Comparison of ENCODE assay signal across 24 mouse cellular contexts in genomic region chr11:20865450-20865849, GRCm38 (mm10). TPM values are rescaled to one million over a fixed set of nuclear protein-coding genes. Genes with fewer than 3 reads are reported as not detected.
A peak's percentile ranks its signal among the peaks of the same experiment; 100 is the strongest.
DNase-seq lines count a peak whose midpoint lies in the region; ATAC-seq and TF ChIP-seq lines count a peak whose summit lies in the region.
"Had no signal": no experiment of that assay in that cellular context is flagged by ENCODE, and none has a peak within 500 bp of the region (broad histone marks: within the 10 kb centered on the region; RNA-seq: fewer than 3 reads in every experiment).

No protein-coding gene starts in this region.

- no peaks in the 10 kb centered on the region for H3K27me3 ChIP-seq in intestine, embryonic 15.5 days (replicated peaks)
- H3K27me3 ChIP-seq in intestine, postnatal 0 days (replicated peaks; ENCODE audit: control insufficient read depth, insufficient read depth, low read length): no peaks in the 10 kb centered on the region
- H3K27me3 ChIP-seq in MEL (ENCODE audit: control insufficient read depth in 1 of 2, insufficient read depth in 2 of 2, low read length in 2 of 2): no peaks in the 10 kb centered on the region
- no peaks in the 10 kb centered on the region for H3K27me3 ChIP-seq in intestine, embryonic 16.5 days (replicated peaks; ENCODE audit: control insufficient read depth, insufficient read depth, low read length)
- H3K27me3 ChIP-seq: heart, embryonic 13.5 days; Patski had no signal

- WGBS in intestine, embryonic 15.5 days: 86% methylated on average over 3 of the region's 3 CpGs
- WGBS in intestine, postnatal 0 days: 69% methylated on average over 3 of the region's 3 CpGs
- 80% methylated on average over 3 of the region's 3 CpGs for WGBS in intestine, embryonic 16.5 days

- no peaks in the 10 kb centered on the region for H3K9me3 ChIP-seq in intestine, embryonic 15.5 days
- no peaks in the 10 kb centered on the region for H3K9me3 ChIP-seq in intestine, postnatal 0 days (ENCODE audit: control insufficient read depth)
- no peaks in the 10 kb centered on the region for H3K9me3 ChIP-seq in MEL (replicated peaks; ENCODE audit: insufficient read depth, low read length)
- H3K9me3 ChIP-seq in intestine, embryonic 16.5 days (ENCODE audit: control insufficient read depth, low read length): no peaks in the 10 kb centered on the region
- H3K9me3 ChIP-seq: heart, embryonic 10.5 days; heart, embryonic 13.5 days had no signal

- no peak for TF ChIP-seq CTCF in intestine, postnatal 0 days (IDR thresholded peaks at IDR 0.05; ENCODE audit: low read depth)
- no peak for TF ChIP-seq CTCF in MEL (IDR thresholded peaks at IDR 0.05 in 2 of 3, conservative IDR thresholded peaks at IDR 0.05 in 1 of 3; ENCODE audit: control insufficient read depth in 1 of 3, insufficient read depth in 1 of 3, low read depth in 2 of 3, low read length in 3 of 3, poor library complexity in 1 of 3, severe bottlenecking in 1 of 3)
- TF ChIP-seq CTCF in gastrocnemius, adult 2 months (IDR thresholded peaks at IDR 0.05): no peak

- intact Hi-C loops in gastrocnemius, adult 2 months (cut with DNase I): no loop called here

- no peaks in the 10 kb centered on the region for H3K79me2 ChIP-seq in MEL (ENCODE audit: control insufficient read depth, insufficient read depth, low read length, poor library complexity)

- TF ChIP-seq RAD21 in MEL (IDR thresholded peaks at IDR 0.05; ENCODE audit: low read depth, low read length): no peak

- H3K27ac ChIP-seq in intestine, embryonic 15.5 days: no peak overlapping the region
- H3K27ac ChIP-seq in intestine, postnatal 0 days (ENCODE audit: low read depth, low read length): no peak overlapping the region
- H3K27ac ChIP-seq in MEL (ENCODE audit: control insufficient read depth, low read depth, low read length): no peak overlapping the region
- no peak overlapping the region for H3K27ac ChIP-seq in intestine, embryonic 16.5 days (ENCODE audit: low read length)
- no peak overlapping the region for H3K27ac ChIP-seq in gastrocnemius, adult 2 months
- H3K27ac ChIP-seq: heart, adult 2 months; heart, embryonic 10.5 days; heart, embryonic 13.5 days; hindbrain, embryonic 14.5 days; hindbrain, postnatal 0 days had no signal

- H3K4me3 ChIP-seq in intestine, embryonic 15.5 days (replicated peaks): no peak overlapping the region
- H3K4me3 ChIP-seq in intestine, postnatal 0 days (ENCODE audit: low read depth, low read length): no peak overlapping the region
- no peak overlapping the region for H3K4me3 ChIP-seq in MEL (ENCODE audit: control insufficient read depth in 1 of 2, insufficient read depth in 1 of 2, low read depth in 2 of 2, low read length in 2 of 2)
- H3K4me3 ChIP-seq in intestine, embryonic 16.5 days (ENCODE audit: low read length): no peak overlapping the region
- H3K4me3 ChIP-seq in gastrocnemius, adult 2 months: no peak overlapping the region
- H3K4me3 ChIP-seq: heart, adult 2 months; heart, embryonic 10.5 days; heart, embryonic 13.5 days had no signal

- no peak for TF ChIP-seq EP300 in MEL (IDR thresholded peaks at IDR 0.05; ENCODE audit: low read depth in 1 of 2, low read length in 2 of 2)

- TF ChIP-seq POLR2A in MEL (IDR thresholded peaks at IDR 0.05; ENCODE audit: control insufficient read depth in 1 of 2, insufficient read depth in 1 of 2, low read depth in 1 of 2, low read length in 2 of 2, poor library complexity in 1 of 2): no peak

- no peak overlapping the region for H3K9ac ChIP-seq in intestine, embryonic 15.5 days
- no peak overlapping the region for H3K9ac ChIP-seq in intestine, postnatal 0 days (ENCODE audit: low read depth, low read length)
- no peak overlapping the region for H3K9ac ChIP-seq in MEL (ENCODE audit: control insufficient read depth, low read depth, low read length, poor library complexity, severe bottlenecking)
- no peak overlapping the region for H3K9ac ChIP-seq in intestine, embryonic 16.5 days (ENCODE audit: low read depth, low read length)
- H3K9ac ChIP-seq: forebrain, postnatal 0 days; heart, embryonic 13.5 days; hindbrain, embryonic 14.5 days had no signal

- no peak overlapping the region for H3K4me2 ChIP-seq in intestine, embryonic 15.5 days (replicated peaks)
- H3K4me2 ChIP-seq in intestine, postnatal 0 days (replicated peaks; ENCODE audit: low read depth): no peak overlapping the region
- no peak overlapping the region for H3K4me2 ChIP-seq in intestine, embryonic 16.5 days (ENCODE audit: low read depth, low read length)
- H3K4me2 ChIP-seq: heart, embryonic 13.5 days; hindbrain, embryonic 14.5 days had no signal

- DNase-seq in 416B (ENCODE audit: low read depth): peak; percentile 1
- peak; percentile 14 for DNase-seq in MEL (ENCODE audit: low read depth, low spot score)
- no peak for DNase-seq in gastrocnemius, adult 2 months
- DNase-seq: adrenal gland, postnatal 14 days; B cell, adult 2 months; cerebellum, adult 18-20 months; cerebellum, adult 9-10 months; cerebellum, postnatal 14 days; forebrain, postnatal 0 days; gastrocnemius, postnatal 36 days; heart, postnatal 14 days; heart, postnatal 4 days had no signal

- 0 out of 2 replicates have a peak, but pooled peaks have one; percentile 55 for ATAC-seq in intestine, embryonic 15.5 days
- ATAC-seq in intestine, postnatal 0 days: no peak; the same call in 1 of the 2 replicates
- ATAC-seq in intestine, embryonic 16.5 days: peak; percentile 73
- ATAC-seq in cerebellum, adult (ENCODE audit: insufficient number of reproducible peaks, low FRiP score, low TSS enrichment): no peak
- ATAC-seq in megakaryocyte progenitor cell, adult 5-6 weeks (replicated peaks; ENCODE audit: poor library complexity): no peak
- ATAC-seq: forebrain, embryonic 14.5 days; Patski had no signal

- no peaks in the 10 kb centered on the region for H3K36me3 ChIP-seq in intestine, embryonic 15.5 days
- no peaks in the 10 kb centered on the region for H3K36me3 ChIP-seq in intestine, postnatal 0 days (ENCODE audit: control insufficient read depth, insufficient read depth)
- peaks cover 0 to 19% of the 10 kb centered on the region in 2 experiments; a peak in 2 of 4 replicates for H3K36me3 ChIP-seq in MEL (ENCODE audit: control insufficient read depth in 1 of 2, insufficient read depth in 2 of 2, low read length in 2 of 2)
- H3K36me3 ChIP-seq in intestine, embryonic 16.5 days (ENCODE audit: control insufficient read depth, insufficient read depth, low read length): no peaks in the 10 kb centered on the region
- H3K36me3 ChIP-seq: heart, embryonic 10.5 days; heart, embryonic 13.5 days had no signal

- H3K4me1 ChIP-seq in intestine, embryonic 15.5 days (replicated peaks): no peaks in the 10 kb centered on the region
- H3K4me1 ChIP-seq in intestine, postnatal 0 days (replicated peaks; ENCODE audit: control insufficient read depth, insufficient read depth, low read length): no peaks in the 10 kb centered on the region; the same call in 1 of the 2 replicates
- peaks cover 7 to 23% of the 10 kb centered on the region in 2 experiments for H3K4me1 ChIP-seq in MEL (ENCODE audit: control insufficient read depth in 1 of 2, insufficient read depth in 2 of 2, low read length in 2 of 2)
- no peaks in the 10 kb centered on the region; the same call in 1 of the 2 replicates for H3K4me1 ChIP-seq in intestine, embryonic 16.5 days (ENCODE audit: control insufficient read depth, insufficient read depth, low read length)

TF ChIP-seq in MEL, 35 proteins besides CTCF, POLR2A, EP300 and RAD21:
- TF ChIP-seq HCFC1 (IDR thresholded peaks at IDR 0.05; ENCODE audit: low read depth, low read length) (no peak), UBTF (IDR thresholded peaks at IDR 0.05; ENCODE audit: borderline replicate concordance, insufficient read depth, low read depth, low read length) (no peak), BHLHE40 (IDR thresholded peaks at IDR 0.05; ENCODE audit: borderline replicate concordance, low read depth, low read length) (no peak), SIN3A (IDR thresholded peaks at IDR 0.05; ENCODE audit: low read length) (no peak), MXI1 (IDR thresholded peaks at IDR 0.05; ENCODE audit: low read depth, low read length) (no peak), RCOR1 (IDR thresholded peaks at IDR 0.05; ENCODE audit: low read depth, low read length) (no peak), ZC3H11A (IDR thresholded peaks at IDR 0.05; ENCODE audit: low read depth, low read length) (no peak), KAT2A (conservative IDR thresholded peaks at IDR 0.05; ENCODE audit: low read depth, low read length) (no peak), POLR2AphosphoS2 (IDR thresholded peaks at IDR 0.05; ENCODE audit: low read length) (no peak), ZNF384 (IDR thresholded peaks at IDR 0.05; ENCODE audit: low read depth, low read length) (no peak), ZMIZ1 (IDR thresholded peaks at IDR 0.05; ENCODE audit: low read depth, low read length) (no peak), MYB (IDR thresholded peaks at IDR 0.05; ENCODE audit: low read depth, low read length) (no peak), NRF1 (IDR thresholded peaks at IDR 0.05; ENCODE audit: insufficient read depth, low read depth, low read length, poor library complexity, severe bottlenecking) (no peak)
TF ChIP-seq in MEL: peak in this region for 0.

RNA-seq across cellular contexts. Expression of gene Lgalsl, which starts 34.6 kb away (rescaled TPM):
- polyA plus RNA-seq in intestine, embryonic 15.5 days (2015; fragmentation: Nextera tagmentation; extraction: Ambion mirVana): 35.5 and 39.7 TPM in 2 replicates
- polyA plus RNA-seq in intestine, postnatal 0 days (2015; fragmentation: Nextera tagmentation; extraction: Ambion mirVana): 16.5 and 16.7 TPM in 2 replicates
- 14.5 and 21.1 TPM in 2 replicates for total RNA-seq in MEL (2012; rRNA removed)
- polyA plus RNA-seq in MEL (2012; ENCODE audit: insufficient read depth in 1 of 2, insufficient read length in 2 of 2, low read depth in 1 of 2, low replicate concordance in 2 of 2, missing spikeins in 1 of 2): 10 to 100 TPM in 1 of 2 experiments, not detected in 1; 11.9 TPM
- 24.0 and 24.3 TPM in 2 replicates for polyA plus RNA-seq in intestine, embryonic 16.5 days (2015; fragmentation: Nextera tagmentation; extraction: Ambion mirVana)
- 10 to 100 TPM; 72.0 to 79.2 TPM for total RNA-seq in gastrocnemius, adult 2 months (2021)
- total RNA-seq in megakaryocyte progenitor cell, adult 5-6 weeks (2015): 7.2 and 10.4 TPM in 2 replicates
- total RNA-seq in megakaryocyte progenitor cell, adult 5-6 weeks (2017): 3.0 and 4.2 TPM in 2 replicates

Comparison
In these comparisons a context has a peak if more than half of its experiments do, and no peak if none do; other contexts are left out.
1. ATAC-seq: peak in intestine, embryonic 15.5 days (single experiment) and intestine, embryonic 16.5 days (single experiment); none in intestine, postnatal 0 days (single experiment), cerebellum, adult (single experiment) and megakaryocyte progenitor cell, adult 5-6 weeks (single experiment).